Mouse (Mus musculus): ENCODE results near the gene Gna12.
A peak's percentile ranks its signal among the peaks of the same experiment; 100 is the strongest.

GRCm38 (mm10) chr5:140731040-140731797 lies 99.0 kb downstream of the Gna12 start:
- TF ChIP-seq ZNF384 (IDR thresholded peaks at IDR 0.05; ENCODE audit: low read depth, low read length) (peak; percentile 32; the same call in 1 of the 2 replicates), MAFK (IDR thresholded peaks at IDR 0.05; ENCODE audit: borderline replicate concordance, low read depth, low read length) (no peak), GATA1 (IDR thresholded peaks at IDR 0.05; ENCODE audit: low read depth, low read length) (peak; percentile 72), BHLHE40 (IDR thresholded peaks at IDR 0.05; ENCODE audit: borderline replicate concordance, low read depth, low read length) (no peak), POLR2AphosphoS5 (IDR thresholded peaks at IDR 0.05; ENCODE audit: borderline replicate concordance, low read depth, low read length) (no peak)

All from MEL (cell line).